Mouse (Mus musculus) liver, embryonic 14.5 days (tissue): ENCODE data around the gene Marf1. TPM values are rescaled to one million over a fixed set of nuclear protein-coding genes. Genes with fewer than 3 reads are reported as not detected.
"Not testable (repeated sequence)": the region's sequence is repeated elsewhere in the genome, so short reads cannot be mapped to it uniquely, and the experiment has no call there.

Experiments used
- ATAC-seq: fragments of 200-750 bp; cut with Nextera tagmentation; 2 replicates; pipeline ENCODE4 v1.8.0; 2017; ENCODE audit warnings: moderate number of reproducible peaks, mild to moderate bottlenecking, moderate library complexity; ENCODE audit not compliant: insufficient read depth
- DNase-seq, 3 experiments: peaks; one replicate each; pipeline ENCODE4 v3.0.0-alpha.2; 2012 to 2013; ENCODE audit warnings: low read depth in 3 of 3, low spot score in 3 of 3
- H3K27ac ChIP-seq: fragments of 300-500 bp; sonication (generic); 2 replicates; pipeline ENCODE4 v1.5.1; 2014; ENCODE audit warnings: moderate library complexity, mild to moderate bottlenecking, control low read depth, inconsistent platforms
- H3K27me3 ChIP-seq: fragments of 300-500 bp; sonication (generic); 2 replicates; pipeline ENCODE4 v1.6.1; 2014; ENCODE audit warnings: mild to moderate bottlenecking, low read length, moderate library complexity; ENCODE audit not compliant: control insufficient read depth, insufficient read depth
- H3K36me3 ChIP-seq: fragments of 300-500 bp; sonication (generic); replicated peaks from 2 replicates; pipeline ENCODE4 v1.6.1; 2014; ENCODE audit warnings: low read depth; ENCODE audit not compliant: control insufficient read depth, insufficient read depth
- H3K4me1 ChIP-seq, 2 experiments: fragments of 200-500 bp in 1 of 2; fragments of 300-500 bp in 1 of 2; sonication (generic) in 1 of 2; replicated peaks; 2 replicates each; pipeline ENCODE4 v1.6.1; 2012 to 2014; ENCODE audit warnings: antibody characterized with exemption in 1 of 2, inconsistent platforms in 1 of 2, low read length in 1 of 2; ENCODE audit not compliant: control insufficient read depth in 2 of 2, insufficient read depth in 2 of 2
- H3K4me2 ChIP-seq: fragments of 300-500 bp; sonication (generic); 2 replicates; pipeline ENCODE4 v1.6.1; 2014; ENCODE audit warnings: low read depth, mild to moderate bottlenecking, control low read depth, moderate library complexity
- H3K4me3 ChIP-seq, 2 experiments: fragments of 200-500 bp in 1 of 2; fragments of 300-500 bp in 1 of 2; sonication (generic) in 1 of 2; 2 replicates each; pipeline ENCODE4 v1.5.1; 2012 to 2014; ENCODE audit warnings: low read depth in 2 of 2, low read length in 2 of 2, mild to moderate bottlenecking in 2 of 2, control low read depth in 1 of 2, inconsistent platforms in 1 of 2, moderate library complexity in 1 of 2; ENCODE audit not compliant: insufficient read depth in 1 of 2
- H3K9ac ChIP-seq: fragments of 300-500 bp; sonication (generic); replicated peaks from 2 replicates; pipeline ENCODE4 v1.6.1; 2014; ENCODE audit warnings: mild to moderate bottlenecking, control low read depth, moderate library complexity
- H3K9me3 ChIP-seq: fragments of 300-500 bp; sonication (generic); 2 replicates; pipeline ENCODE4 v1.6.1; 2016; ENCODE audit warnings: low read length, mixed read lengths; ENCODE audit not compliant: control insufficient read depth
- CTCF ChIP-seq: IDR thresholded peaks from 2 replicates; pipeline ENCODE4 v1.5.1; 2016; ENCODE audit warnings: antibody characterized with exemption, low read depth, control low read depth
- EP300 ChIP-seq: IDR thresholded peaks from 2 replicates; pipeline ENCODE4 v1.6.1; 2016; ENCODE audit warnings: antibody characterized with exemption, low read depth
- WGBS: fragments of 180-500 bp; shearing (Covaris S2); extraction: QIAGEN DNeasy Blood & Tissue Kit; methylation state at CpG from one replicate; pipeline ENCODE4 v1.1.7; 2014; ENCODE audit not compliant: insufficient replicate concordance; 5-methylcytosine and 5-hydroxymethylcytosine counted together
- polyA plus RNA-seq, 2 experiments: library from polyadenylated mRNA; depleted of rRNA in 1 of 2; stranded (reverse) in 1 of 2; unstranded in 1 of 2; fragments of >200 nt; fragmentation: Nextera tagmentation in 1 of 2; extraction: Ambion mirVana in 1 of 2; gene quantifications; 2 replicates each; pipeline versions ENCODE4 v1.2.1 to v1.2.3; 2012 to 2014

The Marf1 gene
- polyA plus RNA-seq, 2 experiments, result 4.7 to 5.9 TPM

DNA sequence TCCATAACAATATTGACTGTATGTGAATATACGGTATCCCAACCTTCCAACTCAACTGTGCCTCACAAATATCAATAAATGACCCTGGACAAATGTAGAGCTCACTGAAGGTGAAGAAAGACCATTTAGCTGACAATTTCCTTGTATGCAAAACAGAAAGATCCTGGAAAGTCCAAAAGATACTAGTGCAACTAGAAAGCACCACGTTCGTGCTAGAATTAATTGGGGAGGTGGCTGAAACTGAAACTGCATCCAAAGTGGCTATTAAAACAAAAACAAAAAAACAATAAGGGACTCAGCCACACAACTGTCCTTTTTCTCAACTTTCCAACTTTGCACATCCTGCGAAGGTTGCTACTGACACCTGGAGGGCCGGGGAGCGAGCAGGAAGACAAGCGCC, 4.6 kb downstream of the Marf1 start:
- DNase-seq (no peak), ATAC-seq (no peak)
- Histone ChIP-seq H3K4me3 (peak overlapping the region; percentile 88 to 90), H3K4me1 (peaks cover 14 to 16% of the 10 kb centered on the region in 2 experiments), H3K27me3 (no peaks in the 10 kb centered on the region), H3K36me3 (no peaks in the 10 kb centered on the region; the same call in 1 of the 2 replicates), H3K9me3 (no peaks in the 10 kb centered on the region), H3K9ac (peak overlapping the region; percentile 77), H3K27ac (peak overlapping the region; percentile 51), H3K4me2 (peak overlapping the region; percentile 85)
- no peak for TF ChIP-seq EP300
- 0 out of 2 replicates have a peak, but pooled peaks have one; percentile 24 for TF ChIP-seq CTCF
- WGBS, result 10% methylated on average over 7 of the region's 7 CpGs

DNA sequence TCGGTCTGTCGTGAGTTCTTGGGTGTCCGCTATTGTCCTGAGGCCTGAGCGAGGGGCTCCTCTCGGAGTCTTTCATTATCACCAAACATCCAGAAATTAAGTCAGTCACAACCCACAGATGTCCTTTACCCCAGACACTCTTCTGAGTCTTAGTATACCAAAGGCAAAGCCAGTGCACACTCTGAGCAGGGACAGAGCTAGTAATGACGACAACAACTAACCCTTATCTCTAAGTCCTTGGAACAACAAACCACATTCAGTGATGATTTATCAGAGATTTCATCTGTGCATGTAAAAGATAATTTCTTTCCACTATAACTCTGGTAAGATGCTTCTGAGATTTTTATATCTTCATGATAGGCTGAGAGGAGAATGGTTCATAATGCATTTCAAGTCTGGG, 6.8 kb downstream of the Marf1 start:
- H3K9ac ChIP-seq, result no peak overlapping the region
- no peak for ATAC-seq
- 68% methylated on average over 5 of the region's 6 CpGs for WGBS
- peaks cover 11 to 14% of the 10 kb centered on the region in 2 experiments for H3K4me1 ChIP-seq
- peaks cover 15% of the 10 kb centered on the region for H3K36me3 ChIP-seq
- H3K27me3 ChIP-seq, result no peaks in the 10 kb centered on the region
- H3K27ac ChIP-seq, result no peak overlapping the region
- H3K4me2 ChIP-seq, result no peak overlapping the region
- TF ChIP-seq CTCF, result no peak
- no peak for TF ChIP-seq EP300
- no peak overlapping the region for H3K4me3 ChIP-seq
- no peak for DNase-seq
- H3K9me3 ChIP-seq, result no peaks in the 10 kb centered on the region

DNA sequence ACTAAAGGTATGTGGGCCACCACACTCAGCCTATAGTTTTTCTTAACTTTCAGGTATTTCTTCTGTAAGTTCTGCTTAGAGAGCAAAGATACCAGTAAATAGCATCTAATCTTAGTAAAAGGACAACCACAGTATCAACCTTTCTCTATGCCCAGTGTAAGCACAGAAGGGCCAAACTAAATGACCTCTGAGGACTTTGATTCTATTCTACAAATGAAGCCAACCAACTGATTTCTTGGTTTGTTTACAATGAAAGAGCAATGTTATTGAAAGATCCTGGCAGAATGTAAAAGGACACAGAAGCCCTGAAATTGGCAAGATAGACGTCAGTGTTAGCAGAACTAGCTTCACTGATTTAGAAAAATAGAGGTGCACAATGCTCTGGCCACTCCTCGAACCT, 7.5 kb downstream of the Marf1 start:
- not testable (repeated sequence) for H3K27ac ChIP-seq, H3K9ac ChIP-seq, DNase-seq, H3K4me3 ChIP-seq, H3K4me2 ChIP-seq, H3K27me3 ChIP-seq, H3K9me3 ChIP-seq, ATAC-seq
- WGBS, result 58% methylated on average over 1 of the region's 2 CpGs
- H3K4me1 ChIP-seq, result peaks cover 11 to 14% of the 10 kb centered on the region in 2 experiments
- H3K36me3 ChIP-seq, result peaks cover 22% of the 10 kb centered on the region

DNA sequence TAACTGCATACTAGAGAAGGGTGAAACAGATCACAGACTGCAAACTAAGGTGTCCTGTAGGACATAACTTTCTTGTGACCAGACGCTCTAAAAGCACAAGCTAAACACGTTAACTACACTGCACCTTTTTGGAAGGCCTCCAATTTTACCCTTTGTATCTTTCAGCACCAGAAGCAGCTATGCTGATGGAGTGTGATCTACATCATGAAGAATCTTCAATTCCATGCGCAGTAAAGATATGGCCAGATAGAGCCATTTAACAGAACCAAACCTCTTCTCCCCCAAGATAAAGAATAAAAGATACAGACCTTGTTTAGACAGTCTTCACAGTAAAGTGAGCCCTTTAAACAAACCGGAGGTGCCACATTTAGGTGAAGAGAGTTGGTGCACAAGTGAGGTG, 11.4 kb downstream of the Marf1 start:
- H3K9me3 ChIP-seq, result no peaks in the 10 kb centered on the region
- no peak overlapping the region for H3K4me3 ChIP-seq
- H3K4me2 ChIP-seq, result no peak overlapping the region
- H3K4me1 ChIP-seq, result peaks cover 0 to 3% of the 10 kb centered on the region in 2 experiments; a peak in 1 of 4 replicates
- H3K27ac ChIP-seq, result no peak overlapping the region
- H3K9ac ChIP-seq, result no peak overlapping the region
- 76% methylated on average over 4 of the region's 4 CpGs for WGBS
- no peaks in the 10 kb centered on the region for H3K27me3 ChIP-seq
- ATAC-seq (no peak), DNase-seq (no peak)
- no peak for TF ChIP-seq EP300
- no peak for TF ChIP-seq CTCF
- H3K36me3 ChIP-seq, result peaks cover 42% of the 10 kb centered on the region

DNA sequence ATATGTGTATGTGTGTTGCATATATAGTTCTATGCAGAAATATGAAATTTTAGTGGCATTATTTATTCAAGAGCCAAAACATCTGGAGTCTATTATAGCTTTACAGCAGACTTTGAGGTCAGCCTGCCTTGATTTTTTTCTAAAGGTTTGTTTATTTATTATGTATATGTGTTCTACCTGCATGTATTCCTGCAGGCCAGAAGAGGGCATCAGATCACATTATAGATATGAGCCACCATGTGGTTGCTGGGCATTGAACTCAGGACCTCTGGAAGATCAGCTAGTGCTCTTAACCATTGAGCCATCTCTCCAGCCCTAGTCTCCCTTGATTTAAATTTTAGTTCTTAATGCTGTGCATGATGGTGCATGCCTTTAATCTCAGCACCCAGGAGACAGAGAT, 15.4 kb downstream of the Marf1 start:
- ATAC-seq (no peak), DNase-seq (no peak)
- peak; percentile 37 for TF ChIP-seq CTCF
- no peak for TF ChIP-seq EP300
- no peaks in the 10 kb centered on the region for H3K4me1 ChIP-seq
- no peak overlapping the region for H3K27ac ChIP-seq
- H3K36me3 ChIP-seq, result peaks cover 60% of the 10 kb centered on the region
- H3K4me2 ChIP-seq, result no peak overlapping the region
- no peaks in the 10 kb centered on the region for H3K9me3 ChIP-seq
- no peak overlapping the region for H3K9ac ChIP-seq
- H3K4me3 ChIP-seq, result no peak overlapping the region
- H3K27me3 ChIP-seq, result no peaks in the 10 kb centered on the region
